Mouse (Mus musculus) left cerebral cortex, adult 2 months (tissue): ENCODE results near the gene Rpl23. TPM values are rescaled to one million over a fixed set of nuclear protein-coding genes. Genes with fewer than 3 reads are reported as not detected.

Source experiments
- DNase-seq, 2 experiments: peaks; one replicate each; pipeline ENCODE4 v3.0.0; 2021 to 2022; ENCODE audit warnings: low spot score in 2 of 2, mixed read lengths in 1 of 2; ENCODE audit errors: extremely low spot score in 1 of 2
- H3K27ac ChIP-seq: fragments of 200-600 bp; 2 replicates; pipeline ENCODE4 v1.8.1; 2022
- H3K4me3 ChIP-seq: fragments of 200-600 bp; 2 replicates; pipeline ENCODE4 v1.8.1; 2022
- CTCF ChIP-seq: fragments of 200-600 bp; IDR thresholded peaks from 2 replicates; pipeline ENCODE4 v1.8.1; 2022; ENCODE audit warnings: antibody characterized with exemption, mild to moderate bottlenecking, moderate library complexity
- intact Hi-C: fragments of 180-260 bp; cut with DNase I; formaldehyde crosslinking; loops from one replicate; pipeline ENCODE4 v1.15.1; 2025
- total RNA-seq, 2 experiments: library from RNA; stranded (reverse); gene quantifications; 2 replicates each; pipeline ENCODE4 v1.2.3; 2021

Gene Rpl23
- total RNA-seq, 2 experiments from 2014 or later: 326 to 327 TPM

DNA sequence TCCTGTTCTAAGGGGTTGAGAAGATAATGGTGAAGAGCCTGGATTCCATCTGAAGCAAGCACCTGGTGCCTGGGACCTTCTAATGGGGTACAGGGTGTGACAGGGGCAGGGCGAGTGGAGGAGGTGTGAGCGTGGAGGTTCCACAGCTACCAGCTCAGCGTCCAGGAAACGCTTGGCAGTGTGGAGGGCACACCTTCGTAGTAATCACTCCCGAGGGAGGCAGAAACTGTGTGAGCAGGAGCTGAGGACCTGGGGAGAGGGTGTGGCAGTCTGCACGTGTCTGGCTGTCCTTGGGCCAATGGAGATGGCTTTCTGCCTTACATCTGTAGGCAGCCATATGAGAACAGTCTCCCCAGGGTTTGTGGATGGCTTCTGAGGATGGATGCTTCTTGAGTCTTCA, 30.8 kb upstream of the Rpl23 start:
- Histone ChIP-seq H3K4me3 (no peak overlapping the region), H3K27ac (peak overlapping the region; percentile 40)
- no peak for DNase-seq
- intact Hi-C loops: no loop called here
- no peak for TF ChIP-seq CTCF

DNA sequence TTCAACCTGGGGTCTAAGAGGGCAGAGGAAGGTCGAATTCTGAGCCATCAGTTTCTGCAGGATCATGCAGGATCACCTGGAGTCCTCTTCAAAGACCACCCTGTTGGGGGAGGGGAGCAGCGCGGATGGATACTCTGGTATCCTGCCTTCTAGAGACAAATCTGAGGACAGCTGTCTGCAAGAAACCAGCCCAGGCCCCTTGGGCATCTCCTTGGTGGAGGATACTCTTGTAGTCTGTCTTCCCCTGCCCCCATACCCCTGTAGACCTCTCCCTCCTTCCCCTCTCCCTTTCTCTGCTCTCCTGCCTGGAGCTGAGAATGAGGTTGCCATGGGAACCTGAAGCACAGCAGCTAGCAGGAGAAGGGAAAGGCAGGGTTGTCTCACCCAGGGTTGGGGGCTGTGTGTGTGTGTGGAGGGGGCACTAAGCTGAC, 30.3 kb upstream of the Rpl23 start:
- intact Hi-C loops: no loop called here
- DNase-seq: no peak
- peak overlapping the region; percentile 30; the same call in 1 of the 2 replicates for H3K27ac ChIP-seq
- no peak overlapping the region for H3K4me3 ChIP-seq
- no peak for TF ChIP-seq CTCF

DNA sequence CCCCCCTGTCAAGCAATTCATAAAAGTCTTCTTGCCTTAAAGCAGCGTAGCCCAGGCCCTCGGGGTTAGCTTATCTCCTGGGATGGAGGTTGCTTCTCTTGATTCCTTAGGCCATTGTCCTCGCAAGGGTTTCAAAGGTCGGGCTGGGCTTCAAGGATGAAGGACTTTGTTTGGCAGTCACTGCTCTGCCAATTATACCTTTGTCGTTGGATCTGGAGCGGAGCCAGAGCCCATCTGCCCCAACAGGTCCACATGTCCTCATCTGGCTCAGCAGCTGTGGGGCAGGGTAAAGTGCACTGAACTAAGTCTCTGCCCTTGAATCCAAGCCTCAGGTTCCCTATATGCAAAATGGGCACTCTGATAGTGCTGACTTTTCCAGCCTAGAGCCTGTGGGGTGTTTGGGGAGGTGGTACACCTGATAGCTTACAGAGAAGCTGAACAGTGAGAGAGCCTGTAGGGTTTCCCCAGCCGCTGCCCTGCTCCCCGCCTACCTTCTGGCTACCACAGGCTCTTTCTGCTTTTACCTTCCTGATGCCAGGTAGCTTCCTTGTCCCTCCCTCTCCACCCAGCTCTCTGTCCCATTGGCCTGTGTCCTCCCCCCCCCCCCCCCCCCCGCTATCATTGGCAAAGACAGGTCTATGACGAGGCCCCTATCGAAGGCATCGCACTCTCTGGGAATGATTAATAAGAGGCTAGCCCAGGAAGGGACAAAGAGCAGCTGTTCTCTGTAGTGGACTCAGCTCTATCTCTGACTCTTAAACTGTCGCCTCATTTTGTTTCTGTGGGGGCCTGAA, 29.5 kb upstream of the Rpl23 start:
- TF ChIP-seq CTCF: no peak
- Histone ChIP-seq H3K27ac (peak overlapping the region; percentile 30; the same call in 1 of the 2 replicates), H3K4me3 (no peak overlapping the region)
- intact Hi-C loops: no loop called here
- DNase-seq: no peak

DNA sequence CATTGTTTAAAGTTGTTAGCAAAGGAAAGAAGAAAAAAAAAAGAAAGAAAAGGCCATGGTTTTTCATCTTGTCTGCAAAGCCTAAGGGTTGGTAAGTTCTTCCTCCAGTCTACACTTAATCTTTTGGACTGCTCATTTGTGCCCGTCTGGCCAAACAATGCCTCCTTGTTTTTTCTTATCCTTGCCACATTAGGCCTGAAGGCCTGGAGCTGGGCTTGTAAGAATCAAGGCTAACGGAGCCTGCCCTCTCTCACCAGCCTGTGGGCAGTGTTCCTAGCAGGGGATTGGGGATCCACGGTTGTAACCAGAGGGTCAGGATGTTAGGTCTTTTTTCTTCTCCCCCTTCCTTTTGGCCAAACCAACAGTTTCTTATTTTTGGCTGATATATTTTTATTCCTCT, 28.7 kb upstream of the Rpl23 start:
- no peak for TF ChIP-seq CTCF
- Histone ChIP-seq H3K27ac (no peak overlapping the region), H3K4me3 (no peak overlapping the region)
- intact Hi-C loops: no loop called here
- no peak for DNase-seq

DNA sequence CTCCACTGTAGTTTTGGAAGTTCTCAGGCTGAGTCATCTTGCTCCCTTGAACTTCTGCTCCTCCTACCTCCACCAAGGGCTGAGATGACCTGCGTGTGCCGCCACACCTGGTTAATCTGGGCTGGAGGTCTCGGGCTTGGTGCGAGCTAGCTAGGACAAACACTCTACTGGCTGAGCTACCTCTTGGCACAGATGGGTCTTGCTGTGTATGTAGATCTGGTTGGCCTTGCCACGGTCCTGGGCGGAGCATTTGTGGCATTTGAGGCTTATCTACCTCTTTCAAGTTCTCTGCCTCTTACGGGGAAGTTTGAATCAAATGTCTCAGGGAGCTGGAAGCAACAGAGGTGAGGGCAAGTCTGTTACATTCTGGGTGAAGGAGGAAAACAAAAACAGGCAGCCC, 28.1 kb upstream of the Rpl23 start:
- TF ChIP-seq CTCF: no peak
- no peak for DNase-seq
- Histone ChIP-seq H3K27ac (no peak overlapping the region), H3K4me3 (no peak overlapping the region)
- intact Hi-C loops: no loop called here

DNA sequence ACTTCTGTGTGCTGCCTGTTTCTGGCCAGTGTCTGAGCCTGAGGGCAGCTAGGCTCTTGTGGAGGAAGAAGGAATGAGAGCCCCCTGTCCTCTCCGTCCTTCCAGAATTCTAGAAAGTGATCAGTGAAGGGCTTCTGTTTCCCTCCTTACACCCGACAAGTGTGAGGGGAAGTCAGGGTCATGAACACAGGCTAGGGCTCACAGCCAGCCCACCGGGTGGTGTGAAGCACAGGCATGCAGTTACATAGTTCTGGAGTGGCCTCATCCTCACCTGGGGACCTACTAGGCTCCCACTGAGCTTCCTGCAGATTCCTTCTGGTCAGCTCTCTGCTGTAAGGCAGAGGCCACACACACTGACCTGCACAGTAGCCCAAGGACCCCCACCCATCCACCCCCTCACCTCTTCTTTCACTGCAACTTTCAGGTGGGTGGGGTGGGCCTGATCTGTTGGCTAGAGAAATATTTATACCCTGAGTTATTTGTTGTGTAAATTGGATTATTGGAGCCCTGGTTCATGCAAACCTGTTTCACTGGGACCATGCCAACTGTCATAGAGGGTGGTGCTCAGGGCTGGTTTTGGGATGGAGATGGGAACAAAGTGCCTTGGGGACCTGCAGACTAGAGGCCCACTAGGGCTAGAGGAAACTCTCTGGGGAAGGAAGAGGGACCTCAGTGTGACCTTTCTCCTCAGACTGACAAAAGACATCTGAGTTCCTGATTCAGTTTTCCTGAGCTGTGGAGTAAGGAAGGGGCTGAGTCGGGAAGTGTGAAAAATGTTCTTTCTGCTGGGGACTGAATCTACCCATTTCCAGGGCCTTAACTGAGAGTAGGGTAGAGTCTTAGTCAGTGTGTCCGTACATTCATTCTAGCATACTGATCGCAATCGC, 27.2 kb upstream of the Rpl23 start:
- Histone ChIP-seq H3K27ac (peak overlapping the region; percentile 63), H3K4me3 (no peak overlapping the region)
- DNase-seq: no peak
- intact Hi-C loops: no loop called here
- no peak for TF ChIP-seq CTCF

DNA sequence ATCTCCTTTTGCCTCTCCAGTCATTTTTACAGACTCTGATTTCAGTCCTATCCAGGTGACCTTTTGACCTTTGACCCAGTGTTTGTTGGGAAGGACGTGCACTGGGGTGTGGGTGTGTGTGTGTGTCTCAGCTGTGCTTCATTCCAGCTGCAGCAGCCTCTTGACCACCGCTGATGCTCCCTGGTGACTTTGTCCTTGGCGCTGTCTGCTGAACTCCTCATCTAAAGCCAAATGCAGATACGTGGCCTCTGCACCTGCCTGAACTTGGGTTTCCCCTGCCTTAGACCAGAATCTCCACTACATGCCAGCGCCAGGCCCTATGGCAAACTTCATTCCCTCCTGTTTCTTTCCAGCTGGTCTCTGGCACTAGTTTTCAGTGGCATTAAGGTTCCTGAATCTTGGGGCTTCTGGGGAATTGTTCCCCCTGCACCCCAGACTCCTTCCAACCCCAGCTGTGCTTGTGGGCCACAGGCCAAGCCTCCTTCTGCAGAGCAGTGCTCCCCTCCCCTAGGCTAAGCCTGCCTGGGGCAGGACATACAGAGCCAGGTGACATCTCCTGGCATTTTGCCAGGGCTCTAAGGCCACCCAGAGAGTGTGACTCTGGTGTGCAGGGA, 26.5 kb upstream of the Rpl23 start:
- DNase-seq: no peak
- intact Hi-C loops: no loop called here
- Histone ChIP-seq H3K27ac (peak overlapping the region; percentile 63), H3K4me3 (no peak overlapping the region)
- TF ChIP-seq CTCF: no peak

DNA sequence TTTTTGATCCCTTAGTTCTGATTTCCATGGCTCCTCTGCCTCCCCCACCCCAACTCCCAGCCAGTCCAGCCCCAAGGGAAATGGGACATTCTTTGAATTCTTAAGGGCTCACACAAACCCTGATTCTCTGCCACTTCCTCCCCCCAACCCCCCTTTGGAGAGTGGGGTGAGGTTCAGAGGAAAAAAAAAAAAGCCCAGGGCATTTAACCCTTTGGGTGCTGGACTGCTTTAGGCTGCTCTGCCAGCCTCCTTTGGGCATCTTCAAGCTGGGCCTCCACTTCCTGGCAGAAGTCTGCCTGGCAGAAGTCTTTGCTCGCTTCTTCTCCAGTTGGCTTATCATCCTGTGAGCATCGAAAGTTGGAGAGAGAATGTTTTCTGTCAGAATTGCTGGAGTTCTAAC, 25.9 kb upstream of the Rpl23 start:
- TF ChIP-seq CTCF: no peak
- no peak overlapping the region for H3K4me3 ChIP-seq
- intact Hi-C loops: no loop called here
- H3K27ac ChIP-seq: peak overlapping the region; percentile 44
- DNase-seq: no peak

DNA sequence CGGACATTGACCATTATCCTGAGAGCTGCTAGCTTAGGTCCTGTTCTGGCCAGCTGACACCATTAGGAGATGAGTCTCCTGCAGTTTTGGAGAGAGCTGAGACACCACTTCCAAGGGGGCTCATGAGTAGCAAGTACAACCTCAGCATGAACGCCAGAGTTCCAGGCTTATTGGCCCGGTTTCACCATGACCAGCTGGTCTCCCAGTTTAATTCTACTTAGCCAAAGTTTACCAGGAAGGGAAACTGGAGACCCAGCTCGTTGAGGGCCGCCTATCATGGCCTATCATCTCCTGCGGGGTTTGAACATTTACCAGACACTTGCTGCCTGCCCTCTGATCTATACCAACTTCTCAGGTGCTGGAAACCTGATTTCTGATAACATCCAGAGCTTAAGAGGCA, 25.4 kb upstream of the Rpl23 start:
- H3K27ac ChIP-seq: peak overlapping the region; percentile 44; the same call in 1 of the 2 replicates
- no peak overlapping the region for H3K4me3 ChIP-seq
- DNase-seq: no peak
- intact Hi-C loops: no loop called here
- TF ChIP-seq CTCF: no peak

DNA sequence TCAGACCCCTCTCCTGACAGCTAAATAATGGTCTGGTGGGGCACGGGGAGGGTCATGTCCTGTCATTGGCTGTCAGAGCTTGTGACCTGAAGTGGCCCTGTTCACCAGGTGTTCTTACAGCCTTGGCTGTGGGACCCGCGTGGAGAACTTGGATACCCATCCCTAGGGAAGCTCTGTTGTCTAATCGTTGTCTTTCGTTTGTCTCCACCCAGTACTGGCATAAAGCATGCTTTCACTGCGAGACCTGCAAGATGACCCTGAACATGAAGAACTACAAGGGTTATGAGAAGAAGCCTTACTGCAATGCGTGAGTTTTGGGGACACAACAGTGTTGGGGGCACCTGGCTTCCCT, 24.4 kb upstream of the Rpl23 start:
- DNase-seq: no peak
- TF ChIP-seq CTCF: no peak
- H3K27ac ChIP-seq: peak overlapping the region; percentile 72
- intact Hi-C loops: no loop called here
- H3K4me3 ChIP-seq: no peak overlapping the region

DNA sequence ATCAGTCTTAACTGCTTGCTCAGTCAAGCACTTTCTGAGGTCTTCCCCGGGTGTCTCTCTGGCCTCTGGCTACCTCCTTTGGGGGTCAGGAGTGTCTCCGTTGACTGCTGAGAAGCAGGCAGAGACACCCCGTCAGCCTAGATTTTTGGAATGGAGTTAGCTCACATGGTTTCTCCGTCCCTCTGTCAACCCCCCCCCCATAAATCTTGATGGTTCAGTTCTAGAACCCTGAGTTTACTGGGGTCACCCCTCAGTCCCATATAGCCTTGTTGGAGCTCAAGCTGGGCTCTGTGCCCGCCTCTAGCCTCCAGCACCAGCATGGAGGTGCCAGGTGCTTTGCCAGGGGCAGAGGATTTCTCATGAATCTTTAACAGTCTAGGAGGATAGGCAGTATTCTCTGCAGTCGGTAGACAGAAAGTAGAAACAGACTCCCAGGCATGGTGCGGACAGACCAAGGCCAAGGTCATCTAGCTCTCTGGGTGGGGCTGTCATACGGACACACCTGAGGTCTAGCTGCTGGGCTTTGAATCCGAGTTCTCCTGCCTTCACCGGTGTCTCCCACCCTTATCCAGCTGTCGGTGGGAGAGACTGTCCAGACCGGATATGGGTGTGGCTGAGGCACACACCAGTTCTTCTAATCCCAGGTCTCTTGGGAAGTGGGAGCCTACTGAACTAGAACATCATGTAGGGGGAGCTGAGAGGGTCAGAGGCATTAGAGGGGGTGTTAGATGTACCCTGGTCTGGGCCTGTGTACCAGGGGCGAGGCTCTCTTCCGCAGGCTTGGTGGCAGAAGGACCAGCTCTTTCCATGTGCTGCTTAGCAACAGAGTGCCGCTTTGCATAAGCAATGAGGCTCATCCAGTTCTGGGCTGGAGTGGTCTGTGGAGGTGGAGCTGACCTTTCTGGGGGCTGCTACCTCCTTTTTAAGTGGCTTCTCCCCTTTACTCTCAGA, 23.7 kb upstream of the Rpl23 start:
- no peak for DNase-seq
- peak overlapping the region; percentile 19 for H3K4me3 ChIP-seq
- TF ChIP-seq CTCF: no peak
- peak overlapping the region; percentile 72 for H3K27ac ChIP-seq
- intact Hi-C loops: no loop called here
